Mouse (Mus musculus): ENCODE measurements around the gene Nanos1. TPM values are rescaled to one million over a fixed set of nuclear protein-coding genes. Genes with fewer than 3 reads are reported as not detected.

Nanos1 gene
- polyA plus RNA-seq (2012; rRNA removed), result 0.63 and 0.67 TPM in 2 replicates

- DNase-seq (ENCODE audit: low spot score), result peak; percentile 78
These were observed at the start of gene Nanos1 for GRCm38 (mm10) chr19:60755438-60756191. Gene Nanos1, plus strand, starts transcription at chr19:60755987.

- no peak for DNase-seq (ENCODE audit: low spot score)
These were observed 46.4 kb upstream of the Nanos1 start for GRCm38 (mm10) chr19:60709193-60709900.

GRCm38 (mm10) chr19:60710196-60710595 is 45.6 kb upstream of the Nanos1 start:
- DNase-seq (ENCODE audit: low spot score), result no peak

DNA sequence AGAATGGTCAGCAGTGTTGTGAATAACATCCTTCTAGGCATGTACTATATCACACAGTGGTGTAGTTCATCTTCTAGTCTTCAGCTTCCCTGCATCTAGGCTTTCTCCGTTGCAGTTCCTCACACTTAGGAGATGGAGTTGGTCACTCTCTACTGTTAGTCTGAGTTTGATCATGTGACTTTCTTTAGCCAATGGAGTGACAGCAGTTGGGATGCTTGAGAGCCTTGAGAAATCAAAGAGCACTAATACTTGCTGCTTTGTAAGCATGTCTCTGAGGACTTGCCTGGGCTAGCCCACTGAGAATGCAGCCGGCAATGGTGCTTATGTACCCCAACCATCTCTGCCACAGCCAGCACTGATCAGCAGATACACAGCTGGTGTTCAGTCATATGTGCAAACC is 43.2 kb upstream of the Nanos1 start:
- DNase-seq (ENCODE audit: low spot score), result no peak

GRCm38 (mm10) chr19:60716381-60716780 is 39.4 kb upstream of the Nanos1 start:
- DNase-seq (ENCODE audit: low spot score), result no peak

GRCm38 (mm10) chr19:60730281-60730852 is 25.4 kb upstream of the Nanos1 start:
- DNase-seq (ENCODE audit: low spot score), result no peak

DNA sequence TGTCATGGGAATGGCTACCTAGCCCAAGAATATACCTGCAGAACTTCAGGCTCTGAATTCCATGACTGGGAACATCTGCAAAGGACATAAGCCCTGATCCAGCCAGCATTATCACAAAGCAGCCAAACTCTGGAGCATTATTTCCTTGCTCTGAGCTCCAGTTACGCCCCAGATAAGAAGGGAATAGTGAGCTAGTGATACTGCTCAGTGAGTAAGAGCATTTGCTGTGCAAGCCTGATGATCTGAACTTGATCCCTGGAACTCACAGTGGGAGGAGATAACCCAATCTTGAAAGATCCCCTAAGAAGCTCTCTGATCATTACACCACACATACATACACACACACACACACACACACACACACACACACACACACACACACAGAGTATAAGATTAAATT is 24.5 kb upstream of the Nanos1 start:
- DNase-seq (ENCODE audit: low spot score), result no peak

GRCm38 (mm10) chr19:60731966-60732365 is 23.8 kb upstream of the Nanos1 start:
- DNase-seq (ENCODE audit: low spot score), result no peak

GRCm38 (mm10) chr19:60740560-60740959 is 15.2 kb upstream of the Nanos1 start:
- DNase-seq (ENCODE audit: low spot score), result no peak

- no peak for DNase-seq (ENCODE audit: low spot score)
These were observed 11.8 kb upstream of the Nanos1 start for GRCm38 (mm10) chr19:60743767-60744547.

DNA sequence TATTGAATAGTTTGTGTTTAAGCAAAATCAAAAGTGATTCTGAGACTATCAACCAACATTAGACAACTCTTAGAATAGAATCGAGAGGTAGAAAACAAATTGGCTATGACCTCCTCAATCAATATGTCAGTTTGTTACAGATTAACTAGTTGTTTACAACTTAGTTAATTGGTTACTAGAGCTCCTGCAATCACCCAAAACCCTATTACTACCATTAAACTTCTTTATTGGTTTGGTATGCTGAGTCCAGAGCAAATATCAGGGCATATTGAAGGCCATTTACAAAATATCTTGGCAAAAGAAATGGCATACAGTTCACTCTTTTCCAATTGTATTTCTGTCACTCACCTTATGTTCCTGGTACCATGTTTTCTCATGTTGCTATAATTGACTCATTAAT is 8.0 kb upstream of the Nanos1 start:
- DNase-seq (ENCODE audit: low spot score), result no peak

DNA sequence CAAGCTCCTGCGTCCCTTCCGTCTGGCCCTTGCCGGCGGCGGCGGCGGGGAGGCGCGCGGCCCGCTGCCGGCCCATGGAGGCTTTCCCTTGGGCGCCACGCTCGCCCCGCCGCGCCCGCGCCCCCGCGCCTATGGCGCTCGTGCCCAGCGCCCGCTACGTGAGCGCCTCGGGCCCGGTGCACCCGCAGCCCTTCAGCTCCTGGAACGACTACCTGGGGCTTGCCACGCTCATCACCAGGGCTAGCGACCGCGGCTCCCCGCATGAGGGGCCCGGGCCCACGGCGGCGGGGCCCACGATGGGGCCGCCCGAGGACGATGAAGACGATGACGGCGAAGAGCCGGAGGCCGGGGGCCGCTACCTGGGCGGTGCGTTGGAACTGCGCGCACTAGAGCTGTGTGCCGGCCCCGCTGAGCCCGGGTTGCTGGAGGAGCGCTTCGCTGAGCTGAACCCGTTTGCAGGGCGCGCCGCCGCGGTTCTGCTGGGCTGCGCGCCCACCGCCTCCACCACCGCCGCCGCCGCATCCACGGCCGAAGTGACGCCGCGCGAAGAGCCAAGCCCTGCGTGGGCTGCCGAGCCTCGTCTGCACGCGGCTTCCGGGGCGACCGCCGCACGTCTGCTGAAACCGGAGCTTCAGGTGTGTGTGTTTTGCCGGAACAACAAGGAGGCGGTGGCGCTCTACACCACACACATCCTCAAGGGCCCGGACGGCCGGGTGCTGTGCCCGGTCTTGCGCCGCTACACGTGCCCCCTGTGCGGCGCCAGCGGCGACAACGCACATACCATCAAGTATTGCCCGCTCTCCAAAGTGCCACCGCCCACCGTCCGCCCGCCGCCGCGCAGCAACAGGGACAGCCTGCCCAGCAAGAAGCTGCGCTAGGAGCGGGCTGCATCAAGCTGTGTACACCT is 658 bp downstream of the Nanos1 start:
- DNase-seq (ENCODE audit: low spot score), result peak; percentile 36

- no peak for DNase-seq (ENCODE audit: low spot score)
These were observed 1.5 kb downstream of the Nanos1 start for GRCm38 (mm10) chr19:60757099-60757785.

DNA sequence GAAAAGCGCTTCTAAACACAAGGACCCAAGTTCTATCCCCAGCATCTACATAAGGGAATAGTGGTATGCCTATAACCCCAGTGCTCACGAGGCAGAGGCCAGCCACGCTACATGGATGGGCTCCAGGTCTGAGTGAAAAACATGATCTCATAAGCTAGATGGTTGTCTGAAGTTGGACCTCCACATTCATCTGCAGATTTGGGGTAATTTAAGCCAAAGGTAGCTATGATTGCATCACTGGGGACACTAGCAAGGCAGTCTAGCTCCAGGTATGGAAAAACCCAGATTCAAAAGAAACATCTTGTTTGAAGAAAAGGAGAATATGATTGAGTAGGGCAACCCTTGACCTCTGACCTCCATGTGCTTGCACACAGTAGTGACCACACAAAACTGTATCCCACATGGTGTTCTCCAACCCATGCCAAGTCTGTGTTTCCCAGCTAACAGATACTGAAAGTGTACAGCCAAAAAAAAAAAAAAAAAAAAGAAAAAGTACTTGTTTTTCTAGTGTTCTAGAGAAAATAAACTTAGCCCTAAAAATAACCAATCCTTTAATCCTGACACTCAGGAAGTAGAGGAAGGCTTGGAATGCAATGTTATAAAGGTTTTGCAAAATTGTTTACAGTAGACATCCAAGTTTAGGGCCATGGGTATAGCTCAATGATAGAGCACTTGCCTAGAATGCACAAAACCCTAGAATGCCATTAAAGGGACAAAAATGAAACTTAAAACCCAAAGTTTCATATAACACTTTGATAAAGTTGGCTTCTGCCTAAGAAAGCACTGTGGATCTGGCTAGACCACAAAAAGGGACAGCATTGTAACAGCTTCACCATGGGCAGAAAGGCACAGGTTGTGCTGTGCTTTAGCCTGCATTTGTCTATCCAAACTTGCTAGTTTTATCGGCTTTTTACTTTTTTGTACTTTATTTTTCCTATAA is 3.4 kb downstream of the Nanos1 start:
- DNase-seq (ENCODE audit: low spot score), result no peak

DNA sequence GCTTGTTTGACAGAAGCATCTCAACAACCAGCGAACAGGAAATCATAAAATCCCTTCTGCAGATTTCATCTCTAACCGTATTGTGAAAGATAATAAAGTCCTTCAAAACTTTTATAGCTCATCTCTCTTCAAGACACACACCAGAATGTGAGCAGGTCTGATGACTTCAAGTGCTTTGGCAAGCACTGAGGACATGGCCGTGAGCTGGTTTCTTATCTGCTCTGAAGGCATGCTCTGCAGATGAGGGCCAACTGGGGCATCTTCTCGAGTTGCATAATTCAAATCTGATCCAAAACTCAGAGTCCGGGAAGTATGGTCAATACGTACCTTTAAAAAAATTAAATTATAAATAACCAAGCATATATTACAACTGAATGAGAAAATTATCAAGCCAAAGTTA is 17.6 kb downstream of the Nanos1 start:
- DNase-seq (ENCODE audit: low spot score), result no peak

- DNase-seq (ENCODE audit: low spot score), result no peak
These were observed 26.2 kb downstream of the Nanos1 start for GRCm38 (mm10) chr19:60782034-60782433.

DNA sequence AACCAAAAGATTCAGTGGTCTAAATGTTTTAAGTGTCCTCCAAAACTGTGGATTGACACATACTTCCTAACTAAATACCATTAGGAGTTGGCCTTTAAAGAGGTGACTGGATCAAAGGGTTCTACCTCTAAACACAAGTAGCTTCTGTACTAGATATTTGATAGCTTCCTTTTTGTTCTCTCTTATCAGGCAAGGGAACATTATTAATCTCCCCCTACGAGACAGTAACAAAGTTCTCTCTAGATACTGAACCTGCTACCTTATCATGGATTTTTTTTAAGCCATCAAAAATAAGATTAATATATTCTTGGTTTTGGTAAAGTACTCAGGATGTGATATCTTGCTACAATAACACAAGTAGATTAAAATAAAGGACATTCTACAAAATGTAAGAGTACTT is 28.9 kb downstream of the Nanos1 start:
- DNase-seq (ENCODE audit: low spot score), result no peak

- DNase-seq (ENCODE audit: low spot score), result no peak
These were observed 31.8 kb downstream of the Nanos1 start for GRCm38 (mm10) chr19:60787465-60788150.

All from urinary bladder, adult 2 months (tissue).